8 mouse cellular contexts compared by ENCODE assay signal in the genomic region with DNA sequence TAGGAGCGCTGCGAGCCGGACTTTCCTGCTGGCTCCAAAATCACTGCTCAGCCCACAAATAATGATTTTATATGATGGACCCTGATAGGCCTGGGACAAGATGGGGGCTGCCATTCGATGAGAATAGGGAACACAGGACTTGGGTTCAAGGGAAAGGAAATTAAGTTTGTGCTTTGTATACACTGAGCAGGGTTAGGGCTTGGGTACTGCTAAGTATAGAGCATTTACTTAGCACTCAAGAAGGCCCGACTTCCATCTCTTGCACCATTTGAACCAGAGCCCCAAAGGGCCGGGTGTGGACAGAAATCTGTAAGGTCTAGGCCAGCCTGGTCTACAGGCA. TPM values are rescaled to one million over a fixed set of nuclear protein-coding genes. Genes with fewer than 3 reads are reported as not detected.
DNase-seq lines count a peak whose midpoint lies in the region; ATAC-seq lines count a peak whose summit lies in the region.

No protein-coding gene starts in this region.

- no peaks in the 10 kb centered on the region for H3K9me3 ChIP-seq in heart, embryonic 10.5 days
- no peaks in the 10 kb centered on the region for H3K9me3 ChIP-seq in forebrain, embryonic 13.5 days (replicated peaks)
- H3K9me3 ChIP-seq in liver, embryonic 15.5 days (replicated peaks): no peaks in the 10 kb centered on the region

- H3K4me1 ChIP-seq in heart, embryonic 10.5 days: peaks cover 35% of the 10 kb centered on the region
- H3K4me1 ChIP-seq in forebrain, embryonic 13.5 days: peaks cover 27% of the 10 kb centered on the region
- H3K4me1 ChIP-seq in liver, embryonic 15.5 days (replicated peaks): peaks cover 52% of the 10 kb centered on the region

- 38% methylated on average over 6 of the region's 6 CpGs for WGBS in heart, embryonic 10.5 days
- 34% methylated on average over 6 of the region's 6 CpGs for WGBS in forebrain, embryonic 13.5 days
- WGBS in liver, embryonic 15.5 days (ENCODE audit: insufficient replicate concordance): 28% methylated on average over 6 of the region's 6 CpGs

- no peak for DNase-seq in heart, embryonic 10.5 days (ENCODE audit: low spot score)
- DNase-seq in heart, postnatal 25 days (ENCODE audit: low spot score): no peak
- peak; percentile 18 for DNase-seq in CD4-positive helper T cell, adult 2 months (ENCODE audit: low read depth, low spot score)
- no peak for DNase-seq in retina, postnatal 1 day
- no peak for DNase-seq in adrenal gland, postnatal 4 days (ENCODE audit: low spot score in 2 of 2)
- DNase-seq in ovary, postnatal 10 days (ENCODE audit: low spot score): no peak

- ATAC-seq in forebrain, embryonic 13.5 days: peak; percentile 57
- no peak for ATAC-seq in liver, embryonic 15.5 days (ENCODE audit: insufficient read depth)

- H3K9ac ChIP-seq in forebrain, embryonic 13.5 days: peak overlapping the region; percentile 65
- peak overlapping the region; percentile 71 for H3K9ac ChIP-seq in liver, embryonic 15.5 days

- peak overlapping the region; percentile 94 for H3K27ac ChIP-seq in heart, embryonic 10.5 days
- peak overlapping the region; percentile 81 for H3K27ac ChIP-seq in forebrain, embryonic 13.5 days
- H3K27ac ChIP-seq in liver, embryonic 15.5 days (replicated peaks): no peak overlapping the region

- peak overlapping the region; percentile 80 for H3K4me3 ChIP-seq in heart, embryonic 10.5 days
- peak overlapping the region; percentile 62 for H3K4me3 ChIP-seq in forebrain, embryonic 13.5 days
- H3K4me3 ChIP-seq in liver, embryonic 15.5 days (replicated peaks): peak overlapping the region; percentile 79

- intact Hi-C loops in heart, postnatal 25 days (cut with DNase I): loop anchor here (10.0 kb wide), 1 partner anchor 374 kb away; the partner anchor contains the start of gene Nos2

- peak overlapping the region; percentile 80 for H3K4me2 ChIP-seq in forebrain, embryonic 13.5 days
- peak overlapping the region; percentile 94 for H3K4me2 ChIP-seq in liver, embryonic 15.5 days

- no peaks in the 10 kb centered on the region for H3K27me3 ChIP-seq in heart, embryonic 10.5 days (ENCODE audit: insufficient read depth, poor library complexity, severe bottlenecking)
- H3K27me3 ChIP-seq in forebrain, embryonic 13.5 days: no peaks in the 10 kb centered on the region
- no peaks in the 10 kb centered on the region for H3K27me3 ChIP-seq in liver, embryonic 15.5 days

- no peaks in the 10 kb centered on the region for H3K36me3 ChIP-seq in heart, embryonic 10.5 days
- H3K36me3 ChIP-seq in forebrain, embryonic 13.5 days (ENCODE audit: poor library complexity, severe bottlenecking): 0 out of 2 replicates have a peak, but pooled peaks cover 5% of the 10 kb centered on the region
- no peaks in the 10 kb centered on the region for H3K36me3 ChIP-seq in liver, embryonic 15.5 days (replicated peaks)

RNA-seq across cellular contexts. Expression of gene Tmem97, which starts 0.5 kb away (rescaled TPM):
- 91.5 and 105 TPM in 2 replicates for polyA plus RNA-seq in heart, embryonic 10.5 days (2016; fragmentation: Nextera tagmentation; extraction: Ambion mirVana)
- total RNA-seq in heart, postnatal 25 days (2021): 1 to 10 TPM; 5.3 to 5.5 TPM
- 45.9 and 49.0 TPM in 2 replicates for polyA plus RNA-seq in forebrain, embryonic 13.5 days (2015; fragmentation: Nextera tagmentation; extraction: Ambion mirVana)
- polyA plus RNA-seq in liver, embryonic 15.5 days (2015; fragmentation: Nextera tagmentation; extraction: Ambion mirVana): 101 and 112 TPM in 2 replicates
- total RNA-seq in adrenal gland, postnatal 4 days (2021): 10 to 100 TPM; 47.1 to 60.4 TPM

RNA-seq across cellular contexts. Expression of gene Ift20, which starts 14.9 kb away (rescaled TPM):
- polyA plus RNA-seq in heart, embryonic 10.5 days (2016; fragmentation: Nextera tagmentation; extraction: Ambion mirVana): 92.8 and 95.9 TPM in 2 replicates
- 10 to 100 TPM; 39.0 to 45.5 TPM for total RNA-seq in heart, postnatal 25 days (2021)
- polyA plus RNA-seq in forebrain, embryonic 13.5 days (2015; fragmentation: Nextera tagmentation; extraction: Ambion mirVana): 92.2 and 114 TPM in 2 replicates
- 57.7 and 66.1 TPM in 2 replicates for polyA plus RNA-seq in liver, embryonic 15.5 days (2015; fragmentation: Nextera tagmentation; extraction: Ambion mirVana)
- 10 to 100 TPM; 80.5 to 84.7 TPM for total RNA-seq in adrenal gland, postnatal 4 days (2021)

RNA-seq across cellular contexts. Expression of gene Tnfaip1, which starts 14.9 kb away (rescaled TPM):
- polyA plus RNA-seq in heart, embryonic 10.5 days (2016; fragmentation: Nextera tagmentation; extraction: Ambion mirVana): 92.5 and 92.6 TPM in 2 replicates
- total RNA-seq in heart, postnatal 25 days (2021): 10 to 100 TPM; 39.1 to 41.9 TPM
- polyA plus RNA-seq in forebrain, embryonic 13.5 days (2015; fragmentation: Nextera tagmentation; extraction: Ambion mirVana): 65.6 and 71.9 TPM in 2 replicates
- polyA plus RNA-seq in liver, embryonic 15.5 days (2015; fragmentation: Nextera tagmentation; extraction: Ambion mirVana): 14.9 and 17.1 TPM in 2 replicates
- 10 to 100 TPM; 56.6 to 57.2 TPM for total RNA-seq in adrenal gland, postnatal 4 days (2021)

RNA-seq across cellular contexts. Expression of gene Poldip2, which starts 39.0 kb away (rescaled TPM):
- 160 and 165 TPM in 2 replicates for polyA plus RNA-seq in heart, embryonic 10.5 days (2016; fragmentation: Nextera tagmentation; extraction: Ambion mirVana)
- 100 to 1,000 TPM; 152 to 154 TPM for total RNA-seq in heart, postnatal 25 days (2021)
- polyA plus RNA-seq in forebrain, embryonic 13.5 days (2015; fragmentation: Nextera tagmentation; extraction: Ambion mirVana): 170 and 176 TPM in 2 replicates
- polyA plus RNA-seq in liver, embryonic 15.5 days (2015; fragmentation: Nextera tagmentation; extraction: Ambion mirVana): 61.4 and 66.3 TPM in 2 replicates
- total RNA-seq in adrenal gland, postnatal 4 days (2021): 100 to 1,000 TPM; 153 to 166 TPM

RNA-seq across cellular contexts. Expression of gene Tmem199, which starts 39.1 kb away (rescaled TPM):
- polyA plus RNA-seq in heart, embryonic 10.5 days (2016; fragmentation: Nextera tagmentation; extraction: Ambion mirVana): 64.2 and 74.5 TPM in 2 replicates
- 10 to 100 TPM; 10.5 to 10.8 TPM for total RNA-seq in heart, postnatal 25 days (2021)
- polyA plus RNA-seq in forebrain, embryonic 13.5 days (2015; fragmentation: Nextera tagmentation; extraction: Ambion mirVana): 85.9 and 86.6 TPM in 2 replicates
- polyA plus RNA-seq in liver, embryonic 15.5 days (2015; fragmentation: Nextera tagmentation; extraction: Ambion mirVana): 20.0 and 20.4 TPM in 2 replicates
- total RNA-seq in adrenal gland, postnatal 4 days (2021): 10 to 100 TPM; 30.1 to 31.1 TPM
